Mouse (Mus musculus) E14TG2a.4 (cell line): ENCODE measurements at regions not wholly inside any gene's neighbourhood (a gene's known extent, or its start where the extent isn't known, plus 50 kb on each side); places are given as distances from the start of the nearest gene placed in this dataset.

Experiments
- H3K27me3 ChIP-seq: 2 replicates; pipeline ENCODE4 v1.6.1; 2014; ENCODE audit warnings: low read length, control low read depth; ENCODE audit not compliant: insufficient read depth
- H3K36me3 ChIP-seq: 2 replicates; pipeline ENCODE4 v1.6.1; 2014; ENCODE audit warnings: low read length, control low read depth; ENCODE audit not compliant: insufficient read depth
- H3K4me1 ChIP-seq: replicated peaks from 2 replicates; pipeline ENCODE4 v1.6.1; 2014; ENCODE audit warnings: low read depth, low read length, control low read depth
- H3K4me3 ChIP-seq: replicated peaks from 2 replicates; pipeline ENCODE4 v1.5.1; 2014; ENCODE audit warnings: mild to moderate bottlenecking, low read length
- H3K9me3 ChIP-seq: 2 replicates; pipeline ENCODE4 v1.6.1; 2014; ENCODE audit warnings: low read length, control low read depth
- CTCF ChIP-seq: conservative IDR thresholded peaks from 2 replicates; pipeline ENCODE4 v1.5.1; 2014; ENCODE audit warnings: low read length
- NANOG ChIP-seq: IDR thresholded peaks from 2 replicates; pipeline ENCODE4 v1.6.1; 2014; ENCODE audit warnings: borderline replicate concordance, low read length, mixed read lengths
- POU5F1 ChIP-seq: IDR thresholded peaks from 2 replicates; pipeline ENCODE4 v1.6.1; 2014; ENCODE audit warnings: low read length, borderline replicate concordance

- H3K4me1 ChIP-seq: no peaks in the 10 kb centered on the region
- H3K4me3 ChIP-seq: no peak overlapping the region
- no peaks in the 10 kb centered on the region for H3K27me3 ChIP-seq
- no peaks in the 10 kb centered on the region for H3K36me3 ChIP-seq
- H3K9me3 ChIP-seq: no peaks in the 10 kb centered on the region
- TF ChIP-seq CTCF (no peak), POU5F1 (no peak), NANOG (no peak)
Observed at GRCm38 (mm10) chrX:112984668-112985067, 200.6 kb downstream of the Chm start.

- H3K36me3 ChIP-seq: no peaks in the 10 kb centered on the region
- H3K9me3 ChIP-seq: no peaks in the 10 kb centered on the region
- no peaks in the 10 kb centered on the region for H3K27me3 ChIP-seq
- H3K4me1 ChIP-seq: no peaks in the 10 kb centered on the region
- no peak for TF ChIP-seq NANOG
- TF ChIP-seq CTCF: no peak
- no peak for TF ChIP-seq POU5F1
- H3K4me3 ChIP-seq: no peak overlapping the region
Observed at GRCm38 (mm10) chrX:112984073-112984472, 201.2 kb downstream of the Chm start.

DNA sequence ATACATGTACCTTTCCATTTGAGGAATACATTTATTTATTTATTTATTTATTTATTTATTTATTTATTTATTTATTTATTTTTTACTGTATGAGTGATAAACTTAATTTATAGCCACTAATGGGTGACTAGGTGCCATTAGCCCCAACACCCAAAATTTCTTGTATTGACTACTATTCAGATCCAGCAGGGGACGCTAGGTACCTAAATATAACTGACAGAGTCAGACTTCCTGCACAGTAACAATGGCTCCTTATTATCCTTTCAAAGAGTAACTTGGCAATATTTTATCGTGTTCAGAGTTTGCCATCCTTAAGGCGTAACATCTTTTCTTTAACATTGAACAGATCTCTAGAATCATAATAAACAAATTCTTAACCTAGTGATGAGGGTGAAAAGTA lies 206.7 kb downstream of the Chm start:
- Histone ChIP-seq H3K27me3 (no peaks in the 10 kb centered on the region), H3K4me1 (no peaks in the 10 kb centered on the region), H3K9me3 (no peaks in the 10 kb centered on the region), H3K36me3 (no peaks in the 10 kb centered on the region), H3K4me3 (no peak overlapping the region)
- no peak for TF ChIP-seq NANOG
- TF ChIP-seq CTCF: peak; percentile 38

DNA sequence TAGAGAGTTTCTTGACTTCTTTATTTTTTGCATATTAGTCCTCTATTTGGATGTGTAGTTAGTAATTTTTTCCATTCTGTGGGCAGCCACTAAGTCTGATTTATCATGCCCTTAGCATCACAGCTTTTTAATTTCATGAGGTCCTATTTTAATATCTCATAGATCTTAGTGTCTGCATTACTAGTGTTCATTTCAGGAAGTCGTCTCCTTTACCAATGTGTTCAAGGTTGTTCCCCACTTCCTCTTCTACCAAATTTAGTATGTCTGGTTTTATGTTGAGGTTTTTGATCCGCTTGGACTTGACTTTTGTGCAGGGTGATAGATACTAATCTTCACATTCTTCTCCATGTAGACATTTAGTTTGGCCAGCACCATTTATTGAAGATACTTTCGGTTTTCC lies 221.2 kb downstream of the Chm start:
- no peaks in the 10 kb centered on the region for H3K27me3 ChIP-seq
- TF ChIP-seq CTCF (no peak), NANOG (no peak), POU5F1 (no peak)

DNA sequence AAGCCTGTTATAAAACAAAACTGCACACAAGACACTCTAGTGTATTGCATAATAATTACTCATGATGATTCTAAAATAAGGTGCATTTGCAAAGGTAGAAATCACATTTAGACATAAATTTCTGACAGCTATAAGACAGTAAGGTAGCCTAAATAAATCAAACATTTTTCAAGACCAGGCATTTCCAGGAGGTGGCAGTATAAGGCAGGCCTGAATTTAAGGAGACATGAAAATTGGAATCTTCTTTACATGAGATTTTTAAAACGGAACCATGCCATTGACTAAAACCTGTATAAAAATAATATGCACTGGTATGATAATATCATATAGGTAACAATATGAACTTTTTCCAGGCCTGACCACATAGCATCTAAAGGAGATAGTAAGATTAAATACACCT lies 235.5 kb downstream of the Chm start:
- H3K27me3 ChIP-seq: no peaks in the 10 kb centered on the region
- H3K9me3 ChIP-seq: no peaks in the 10 kb centered on the region
- H3K4me1 ChIP-seq: no peaks in the 10 kb centered on the region
- H3K36me3 ChIP-seq: no peaks in the 10 kb centered on the region
- H3K4me3 ChIP-seq: no peak overlapping the region
- TF ChIP-seq CTCF (peak; percentile 25), NANOG (no peak), POU5F1 (no peak)

More for the DNA sequence above, 221.2 kb downstream of the Chm start:
- H3K4me3 ChIP-seq: no peak overlapping the region
- no peaks in the 10 kb centered on the region for H3K9me3 ChIP-seq
- no peaks in the 10 kb centered on the region for H3K36me3 ChIP-seq
- no peaks in the 10 kb centered on the region for H3K4me1 ChIP-seq

DNA sequence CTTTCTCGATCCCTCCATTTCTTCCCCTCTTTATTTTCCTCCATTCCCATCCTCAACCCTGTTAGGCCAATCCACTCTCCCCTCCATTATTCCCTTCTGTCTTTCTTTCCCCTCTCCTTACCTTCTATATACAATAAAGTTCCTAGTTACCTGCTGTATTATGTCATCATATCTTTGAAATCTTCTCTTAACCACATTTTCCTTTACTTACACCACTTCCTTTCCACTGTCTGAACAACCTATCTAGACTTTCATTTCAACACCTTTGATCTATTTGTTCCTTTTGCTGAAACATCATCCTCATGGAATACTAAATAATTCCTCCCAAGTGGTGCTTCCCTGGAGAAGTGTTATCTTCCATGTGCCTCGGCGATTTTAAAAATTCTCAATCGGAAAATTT lies 237.8 kb downstream of the Chm start:
- H3K27me3 ChIP-seq: no peaks in the 10 kb centered on the region
- H3K4me1 ChIP-seq: no peaks in the 10 kb centered on the region
- no peak for TF ChIP-seq CTCF
- TF ChIP-seq POU5F1: no peak
- TF ChIP-seq NANOG: no peak
- H3K9me3 ChIP-seq: no peaks in the 10 kb centered on the region
- no peak overlapping the region for H3K4me3 ChIP-seq
- no peaks in the 10 kb centered on the region for H3K36me3 ChIP-seq

DNA sequence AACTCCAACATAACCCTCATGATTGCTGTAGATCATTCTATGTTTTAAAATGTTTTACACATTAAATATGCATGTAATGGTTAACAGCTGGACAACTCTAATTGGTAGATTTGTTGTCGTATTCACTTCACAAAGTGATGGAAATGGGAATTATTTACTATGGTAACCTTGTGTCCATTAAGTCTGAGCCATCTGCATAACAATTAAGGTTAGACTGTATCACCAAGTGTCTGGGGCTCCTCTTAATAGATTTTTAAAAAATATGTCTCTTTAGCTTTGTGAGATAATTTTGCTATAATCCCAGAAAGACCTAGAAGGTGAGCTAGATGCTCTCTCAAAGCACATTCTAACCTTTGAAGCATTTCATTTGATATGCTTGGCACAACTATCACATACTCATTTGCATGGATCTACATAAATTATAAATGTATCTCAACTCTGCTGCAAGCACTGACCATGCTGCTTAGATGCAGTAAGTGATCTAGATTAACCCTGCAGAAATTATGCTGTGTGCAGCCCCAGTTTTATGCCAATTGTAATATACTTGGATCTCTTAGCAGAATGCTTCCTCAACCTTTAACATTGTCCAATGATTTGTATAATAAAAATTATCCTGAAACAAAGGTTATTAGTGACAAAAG lies 227.2 kb upstream of the Pof1b start:
- no peaks in the 10 kb centered on the region for H3K36me3 ChIP-seq
- no peaks in the 10 kb centered on the region for H3K4me1 ChIP-seq
- no peaks in the 10 kb centered on the region for H3K27me3 ChIP-seq
- H3K4me3 ChIP-seq: no peak overlapping the region
- no peaks in the 10 kb centered on the region for H3K9me3 ChIP-seq
- TF ChIP-seq CTCF (no peak), NANOG (no peak), POU5F1 (no peak)

GRCm38 (mm10) chrX:112903631-112904410 lies 205.4 kb upstream of the Pof1b start:
- Histone ChIP-seq H3K9me3 (no peaks in the 10 kb centered on the region), H3K4me3 (no peak overlapping the region), H3K4me1 (no peaks in the 10 kb centered on the region), H3K27me3 (no peaks in the 10 kb centered on the region), H3K36me3 (no peaks in the 10 kb centered on the region)
- TF ChIP-seq NANOG: no peak
- peak; percentile 44; the same call in 1 of the 2 replicates for TF ChIP-seq CTCF
